Mouse (Mus musculus): ENCODE data around the gene Gm20696.

DNA sequence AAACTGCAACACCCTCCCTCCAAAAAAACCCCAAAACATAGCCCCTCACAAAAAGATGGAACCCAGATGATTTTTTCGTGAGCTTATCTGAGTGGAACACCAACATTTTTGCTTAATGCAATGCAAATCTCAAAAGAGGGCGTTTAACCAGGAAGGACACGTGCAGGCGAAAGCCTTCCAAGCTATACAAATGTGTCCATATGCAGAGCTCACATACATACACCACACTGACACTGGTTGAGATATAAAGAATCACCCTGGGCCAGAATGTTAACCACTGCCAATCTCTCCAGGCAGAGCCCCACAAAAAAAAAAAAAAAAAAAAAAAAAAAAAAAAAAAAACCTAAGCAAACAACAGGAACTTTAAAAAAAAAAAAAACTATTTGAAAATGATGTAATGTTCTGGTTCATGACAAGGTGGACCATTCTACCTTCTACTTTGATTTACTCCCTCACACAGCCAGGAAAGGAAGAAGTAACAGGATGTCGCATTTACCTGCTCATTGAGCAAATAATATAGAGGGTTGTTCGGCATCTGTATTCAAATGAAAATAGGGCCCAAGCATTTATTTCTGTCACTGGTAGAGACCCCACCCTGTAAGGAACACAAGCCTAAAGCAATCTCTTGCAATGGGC is 262.7 kb downstream of the Gm20696 start:
- TF ChIP-seq GATA1 (IDR thresholded peaks at IDR 0.05; ENCODE audit: borderline replicate concordance, low read length) = no peak
- TF ChIP-seq FLI1 (IDR thresholded peaks at IDR 0.05; ENCODE audit: low read length) = no peak
